Mouse (Mus musculus): ENCODE measurements around the gene Tmem190.
"Not testable (repeated sequence)": the region's sequence is repeated elsewhere in the genome, so short reads cannot be mapped to it uniquely, and the experiment has no call there.

Gene Tmem190

GRCm38 (mm10) chr7:4776131-4776530 lies 6.6 kb upstream of the Tmem190 start:
- no peak for DNase-seq (ENCODE audit: inconsistent ontology term)

DNA sequence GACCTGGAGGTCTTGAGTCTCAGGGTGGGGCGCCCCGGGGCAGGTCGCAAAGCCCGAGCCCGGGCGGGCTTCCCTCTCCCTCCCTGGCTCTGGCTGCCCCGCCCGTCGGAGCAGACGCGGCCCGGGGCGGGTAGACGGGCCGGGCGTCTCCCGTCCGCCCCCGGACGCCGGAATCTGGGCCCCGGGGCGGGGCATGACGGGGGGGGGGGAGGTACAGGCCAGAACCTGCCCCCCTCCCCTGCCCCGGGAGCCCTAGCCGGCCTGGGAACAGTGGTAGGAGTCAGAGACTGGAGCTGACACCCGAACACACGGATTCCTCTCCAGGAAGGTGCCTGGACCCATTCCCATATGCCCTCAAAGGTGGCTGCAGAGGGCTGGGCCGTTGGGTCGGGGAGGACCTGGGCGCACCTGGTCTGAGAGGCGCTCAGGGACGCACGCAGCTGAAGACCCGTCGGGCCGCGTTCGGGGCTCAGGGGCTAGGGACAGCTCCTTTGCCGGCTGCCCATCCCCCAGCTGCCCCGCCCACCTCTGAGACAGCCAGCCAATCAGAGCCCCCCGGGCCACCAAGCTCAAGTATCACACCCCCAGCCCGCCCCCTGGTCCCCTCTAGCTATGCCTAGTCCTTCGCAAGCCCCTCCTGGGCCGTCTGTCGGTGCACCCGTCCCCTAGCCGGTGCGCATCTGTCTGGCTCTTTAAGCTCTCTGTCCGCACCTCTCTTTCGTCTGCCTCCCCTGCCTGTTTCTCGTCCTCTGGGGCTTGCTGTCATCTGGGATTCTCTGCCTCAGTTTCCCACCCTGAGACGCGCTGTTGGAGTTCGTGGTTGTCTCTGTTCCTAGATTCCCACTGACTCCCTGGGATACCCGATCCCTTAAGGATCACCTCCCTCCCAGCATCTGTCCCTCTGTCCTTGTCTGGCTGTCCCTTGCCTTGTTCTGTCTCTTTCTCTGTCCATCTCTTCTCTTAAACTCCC lies 5.6 kb upstream of the Tmem190 start:
- peak; percentile 84 for DNase-seq (ENCODE audit: inconsistent ontology term)

GRCm38 (mm10) chr7:4777851-4778637 lies 4.7 kb upstream of the Tmem190 start:
- DNase-seq (ENCODE audit: inconsistent ontology term): no peak

GRCm38 (mm10) chr7:4779921-4780320 lies 2.8 kb upstream of the Tmem190 start:
- no peak for DNase-seq (ENCODE audit: inconsistent ontology term)

DNA sequence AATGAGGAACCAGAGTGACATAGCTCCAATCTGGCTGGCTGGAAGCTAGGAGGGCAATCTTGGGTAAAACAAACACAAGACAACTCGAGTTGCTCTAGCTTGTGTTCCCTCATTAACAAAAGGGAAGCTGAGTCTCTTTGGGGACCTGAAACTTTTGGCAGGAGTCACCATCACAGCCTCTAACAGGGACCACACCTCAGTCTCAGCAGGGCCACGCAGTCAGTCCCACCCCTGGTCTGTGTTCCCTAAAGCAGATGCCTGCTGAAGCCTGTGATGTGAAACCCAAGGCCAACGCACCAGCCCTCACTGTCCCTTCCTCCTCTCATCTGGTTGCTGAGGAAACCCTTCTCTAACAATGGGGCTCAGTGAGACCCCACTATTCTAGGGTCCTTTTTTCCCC lies 607 bp upstream of the Tmem190 start:
- DNase-seq (ENCODE audit: inconsistent ontology term): no peak

DNA sequence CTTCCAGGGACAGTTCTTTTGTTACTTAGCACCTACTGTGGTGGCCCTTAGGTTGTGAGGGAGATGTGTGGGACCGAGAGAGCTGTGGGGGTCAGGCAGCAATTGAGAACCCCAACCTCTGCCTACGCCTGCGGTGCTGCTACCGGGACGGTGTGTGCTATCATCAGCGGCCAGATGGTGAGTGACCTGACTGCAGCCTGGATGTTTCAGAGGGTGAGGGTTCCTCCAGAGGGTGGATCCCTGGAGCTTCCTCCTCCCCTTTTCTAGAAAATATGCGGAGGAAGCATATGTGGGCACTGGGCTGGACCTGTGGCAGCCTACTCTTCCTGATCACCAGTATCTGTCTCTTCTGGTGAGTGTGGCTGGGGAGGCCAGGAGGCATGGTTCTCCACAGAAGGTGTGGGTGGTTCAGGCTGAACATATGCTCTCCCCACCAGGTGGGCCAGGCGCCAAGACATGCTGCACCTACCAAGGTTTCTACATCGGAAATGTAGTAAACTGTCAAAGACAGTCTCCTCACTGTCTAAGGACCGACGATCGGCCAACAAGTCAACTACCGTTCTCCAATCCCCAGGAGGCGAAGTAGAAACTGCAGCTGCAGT lies 1.0 kb downstream of the Tmem190 start:
- DNase-seq (ENCODE audit: inconsistent ontology term): no peak

GRCm38 (mm10) chr7:4788499-4789435 lies 6.0 kb downstream of the Tmem190 start:
- DNase-seq (ENCODE audit: inconsistent ontology term): peak; percentile 72

GRCm38 (mm10) chr7:4789436-4789935 lies 6.7 kb downstream of the Tmem190 start, which contains the start of gene Tmem238:
TSS of gene Tmem238 (minus strand) at chr7:4789656.
- no peak for DNase-seq (ENCODE audit: inconsistent ontology term)

DNA sequence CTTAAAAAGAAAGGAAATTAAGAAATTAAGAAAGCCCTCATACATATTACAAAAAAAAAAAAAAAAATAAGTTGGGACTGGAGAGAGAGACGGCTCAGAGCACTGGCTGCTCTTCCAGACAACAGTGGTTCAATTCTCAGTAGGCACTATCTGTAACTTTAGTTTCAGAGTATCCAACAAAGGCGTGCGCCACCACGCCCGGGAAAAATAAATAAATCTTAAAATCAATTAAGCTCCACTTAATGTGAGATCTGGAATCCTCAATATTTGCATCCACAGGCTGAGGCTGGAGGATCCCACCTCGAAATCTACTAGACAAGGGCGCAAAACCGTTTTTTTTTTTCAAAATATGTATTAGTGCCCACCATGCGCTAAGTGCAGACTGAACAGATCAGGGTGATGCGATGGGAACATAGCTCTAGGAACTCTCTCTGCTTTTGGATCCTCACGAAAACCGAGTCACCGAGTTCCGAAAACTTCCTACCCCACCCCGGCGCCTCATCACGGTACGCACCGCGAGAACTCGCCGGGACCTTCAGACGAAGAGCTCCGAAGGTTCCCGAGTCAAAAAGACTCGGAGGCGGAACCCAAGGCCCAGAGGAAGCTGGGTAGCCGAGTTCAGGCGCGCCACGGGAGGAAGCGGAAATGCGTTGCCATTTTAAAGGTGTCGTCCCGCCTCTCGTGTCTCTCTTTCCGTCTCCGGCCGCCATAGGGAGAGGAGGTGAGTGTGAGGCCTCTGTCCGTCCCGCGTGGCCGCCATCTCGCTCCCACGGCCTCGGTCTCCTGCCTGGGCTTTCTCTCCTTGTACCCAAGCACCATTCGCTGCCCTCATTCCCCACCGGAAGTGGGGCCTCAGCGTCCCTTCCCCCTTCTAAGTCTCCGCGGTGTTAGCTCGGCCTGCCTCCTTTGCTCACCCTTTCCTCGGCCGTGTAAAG lies 9.8 kb downstream of the Tmem190 start, which contains the start of gene Rpl28:
Gene Rpl28, plus strand, starts transcription at position 597 of the 935 bp plus-strand sequence.
- peak; percentile 97 for DNase-seq (ENCODE audit: inconsistent ontology term)

DNA sequence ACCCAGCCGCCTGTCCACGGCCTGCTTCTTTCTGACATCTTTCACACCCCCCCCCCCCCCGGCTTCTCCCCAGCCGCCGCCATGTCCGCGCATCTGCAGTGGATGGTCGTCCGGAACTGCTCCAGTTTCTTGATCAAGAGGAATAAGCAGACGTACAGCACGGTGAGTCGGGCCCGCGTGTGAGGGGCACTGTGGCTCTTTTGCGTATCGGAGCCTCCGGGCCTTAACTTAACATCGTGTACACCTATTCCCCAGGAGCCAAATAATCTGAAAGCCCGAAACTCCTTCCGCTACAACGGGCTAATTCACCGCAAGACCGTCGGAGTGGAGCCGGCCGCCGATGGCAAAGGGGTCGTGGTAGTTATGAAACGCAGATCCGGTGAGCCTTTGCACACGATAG lies 10.5 kb downstream of the Tmem190 start:
- not testable (repeated sequence) for DNase-seq (ENCODE audit: inconsistent ontology term)

DNA sequence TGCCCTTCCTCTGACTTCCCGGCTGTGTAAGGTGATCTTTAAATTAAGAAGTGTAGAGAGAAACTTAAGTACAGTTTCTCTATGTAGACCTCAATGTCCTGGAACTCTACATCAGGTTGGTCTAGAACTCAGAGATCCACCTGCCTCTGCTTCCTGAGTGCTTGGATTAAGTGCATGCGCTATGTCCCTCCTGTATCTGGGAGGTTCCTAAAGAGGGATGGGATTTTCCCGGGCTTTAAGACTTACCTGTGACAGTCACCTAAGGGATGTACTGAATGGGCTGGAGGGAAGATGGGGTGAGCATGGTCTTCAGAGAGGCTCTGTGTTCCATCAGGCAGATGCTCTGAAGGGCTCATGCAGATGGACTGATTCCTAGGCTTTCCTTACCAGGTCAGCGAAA lies 10.9 kb downstream of the Tmem190 start:
- DNase-seq (ENCODE audit: inconsistent ontology term): no peak

DNA sequence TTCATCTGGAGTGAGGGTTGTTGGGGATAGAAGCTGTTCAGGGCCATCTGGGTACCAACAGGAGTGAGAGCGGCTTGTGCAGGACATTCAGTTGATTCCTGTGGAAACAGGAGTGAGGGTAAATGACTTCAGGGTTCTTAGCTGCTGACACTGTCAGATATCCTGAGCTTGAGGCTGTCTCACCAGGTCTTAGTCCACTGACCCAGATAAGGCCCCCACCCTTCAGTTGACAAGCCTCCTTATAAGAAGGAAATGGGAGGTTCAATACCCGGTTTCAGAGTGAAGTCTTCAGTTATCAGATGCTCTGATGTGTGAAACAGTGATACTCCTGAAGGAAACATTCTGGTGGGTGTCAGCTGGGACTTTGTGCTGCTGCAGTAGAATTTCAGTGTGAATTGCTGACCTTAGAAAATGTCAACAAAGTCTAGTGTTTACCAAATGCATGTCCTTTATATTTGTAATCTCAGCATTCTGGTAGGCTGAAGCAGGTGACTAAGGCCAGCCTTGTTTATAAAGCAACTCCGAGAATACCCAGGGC lies 12.0 kb downstream of the Tmem190 start:
- no peak for DNase-seq (ENCODE audit: inconsistent ontology term)

DNA sequence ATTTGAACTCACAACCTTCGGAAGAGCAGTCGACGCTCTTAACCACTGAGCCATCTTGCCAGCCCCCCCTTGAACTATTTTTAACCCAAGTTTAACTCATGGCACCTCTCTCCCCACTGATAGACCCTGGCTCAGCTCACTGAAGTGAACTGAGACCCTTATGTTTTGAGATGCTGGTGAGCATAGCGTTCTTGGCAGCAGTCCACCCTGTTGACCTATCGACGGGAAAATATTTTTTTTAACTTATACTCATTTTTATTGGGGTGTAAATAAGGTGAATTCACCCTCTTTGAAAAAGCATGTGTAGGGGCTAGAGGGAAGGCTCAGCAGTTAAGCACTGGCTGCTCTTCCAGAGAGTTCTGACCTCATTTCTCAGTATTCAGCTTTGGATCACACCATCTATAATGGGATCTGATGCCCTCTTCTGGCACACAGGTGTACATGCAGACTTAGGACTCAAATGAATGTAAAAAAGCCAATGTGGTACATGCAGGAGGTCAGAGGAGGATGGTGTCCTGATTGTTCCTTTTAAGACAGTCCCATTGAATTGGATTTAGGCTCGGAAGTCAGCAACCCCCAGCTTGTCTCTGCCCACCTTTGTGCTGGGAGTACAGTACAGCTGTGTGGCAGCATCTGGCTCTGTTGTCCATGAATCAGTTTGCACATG lies 13.2 kb downstream of the Tmem190 start:
- peak; percentile 54 for DNase-seq (ENCODE audit: inconsistent ontology term)

- no peak for DNase-seq (ENCODE audit: inconsistent ontology term)
Observed at GRCm38 (mm10) chr7:4802247-4802646, 19.5 kb downstream of the Tmem190 start.

GRCm38 (mm10) chr7:4806716-4807115 lies 24.0 kb downstream of the Tmem190 start:
- no peak for DNase-seq (ENCODE audit: inconsistent ontology term)

DNA sequence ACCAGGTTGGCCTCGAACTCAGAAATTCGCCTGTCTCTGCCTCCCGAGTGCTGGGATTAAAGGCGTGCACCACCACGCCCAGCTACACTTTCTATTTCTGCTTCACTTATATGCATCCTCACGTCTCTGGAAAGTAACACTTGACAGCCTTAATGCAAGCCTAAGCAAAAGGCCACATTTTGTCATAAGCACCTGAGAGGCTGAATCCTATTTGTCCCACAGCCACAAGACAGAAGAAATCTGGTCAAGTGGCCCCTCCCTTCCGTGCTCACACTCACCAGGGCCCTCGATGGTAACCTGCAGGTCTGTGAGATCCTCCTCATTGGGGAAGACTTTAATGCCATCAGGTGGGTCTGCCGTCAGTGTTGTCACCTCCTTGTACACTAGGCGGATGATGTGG lies 28.4 kb downstream of the Tmem190 start:
- DNase-seq (ENCODE audit: inconsistent ontology term): not testable (repeated sequence)

DNA sequence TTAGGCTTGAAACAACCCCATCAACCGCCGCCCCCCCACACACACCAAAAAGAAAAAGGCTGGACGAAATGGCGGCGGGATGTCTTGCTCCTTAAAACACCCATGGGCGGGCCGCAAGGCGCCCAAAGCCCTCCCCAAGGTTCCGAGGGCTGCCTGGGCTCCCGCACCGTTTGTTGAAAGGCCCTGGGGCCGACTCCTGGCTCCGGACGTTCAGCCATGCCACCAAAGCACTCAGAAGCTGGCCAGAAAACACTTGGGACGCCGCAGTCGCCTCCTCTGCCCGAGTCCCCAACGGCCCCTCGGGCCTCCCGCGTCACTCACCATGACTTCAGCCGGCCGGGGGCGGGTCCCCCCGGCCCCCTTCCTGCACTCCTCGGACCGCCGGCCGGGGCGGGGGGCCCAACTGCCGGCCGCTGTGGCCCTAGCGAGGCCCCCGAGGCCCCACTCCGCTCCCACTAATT lies 29.1 kb downstream of the Tmem190 start:
- DNase-seq (ENCODE audit: inconsistent ontology term): peak; percentile 63

GRCm38 (mm10) chr7:4812303-4813104 lies 29.8 kb downstream of the Tmem190 start, which contains the start of gene Ube2s:
TSS of gene Ube2s (minus strand) at chr7:4812590.
- peak; percentile 100 for DNase-seq (ENCODE audit: inconsistent ontology term)

Measured in Muller cell, postnatal 12 days (primary cell).